Mouse (Mus musculus): ENCODE data around the gene Cx3cr1.

DNA sequence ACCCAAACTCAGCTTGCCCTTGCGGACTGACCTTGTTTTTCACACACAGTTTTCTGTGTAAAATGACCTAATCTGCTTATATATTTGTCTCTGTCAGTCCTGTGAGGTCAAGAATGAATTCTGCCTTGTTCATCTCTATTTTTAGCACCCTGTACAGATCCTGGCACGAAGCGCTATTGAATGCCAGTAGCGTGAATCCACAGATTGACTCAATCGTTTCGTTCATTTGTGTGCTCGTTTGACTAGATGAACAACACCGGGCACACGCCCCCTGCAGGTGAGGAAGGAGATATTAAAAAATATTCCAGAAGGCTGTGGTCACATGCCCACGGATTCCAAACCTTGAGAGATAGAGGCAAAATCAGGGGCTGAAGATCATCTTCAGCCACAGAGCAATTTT lies 58.1 kb downstream of the Cx3cr1 start:
- no peak for TF ChIP-seq POLR2A (IDR thresholded peaks at IDR 0.05; ENCODE audit: insufficient read depth, low read depth, low read length)
- peak; percentile 81 for TF ChIP-seq CTCF (IDR thresholded peaks at IDR 0.05)
